Mouse (Mus musculus): ENCODE measurements at regions not wholly inside any gene's neighbourhood (a gene's known extent, or its start where the extent isn't known, plus 50 kb on each side); places are given as distances from the start of the nearest gene placed in this dataset.

DNA sequence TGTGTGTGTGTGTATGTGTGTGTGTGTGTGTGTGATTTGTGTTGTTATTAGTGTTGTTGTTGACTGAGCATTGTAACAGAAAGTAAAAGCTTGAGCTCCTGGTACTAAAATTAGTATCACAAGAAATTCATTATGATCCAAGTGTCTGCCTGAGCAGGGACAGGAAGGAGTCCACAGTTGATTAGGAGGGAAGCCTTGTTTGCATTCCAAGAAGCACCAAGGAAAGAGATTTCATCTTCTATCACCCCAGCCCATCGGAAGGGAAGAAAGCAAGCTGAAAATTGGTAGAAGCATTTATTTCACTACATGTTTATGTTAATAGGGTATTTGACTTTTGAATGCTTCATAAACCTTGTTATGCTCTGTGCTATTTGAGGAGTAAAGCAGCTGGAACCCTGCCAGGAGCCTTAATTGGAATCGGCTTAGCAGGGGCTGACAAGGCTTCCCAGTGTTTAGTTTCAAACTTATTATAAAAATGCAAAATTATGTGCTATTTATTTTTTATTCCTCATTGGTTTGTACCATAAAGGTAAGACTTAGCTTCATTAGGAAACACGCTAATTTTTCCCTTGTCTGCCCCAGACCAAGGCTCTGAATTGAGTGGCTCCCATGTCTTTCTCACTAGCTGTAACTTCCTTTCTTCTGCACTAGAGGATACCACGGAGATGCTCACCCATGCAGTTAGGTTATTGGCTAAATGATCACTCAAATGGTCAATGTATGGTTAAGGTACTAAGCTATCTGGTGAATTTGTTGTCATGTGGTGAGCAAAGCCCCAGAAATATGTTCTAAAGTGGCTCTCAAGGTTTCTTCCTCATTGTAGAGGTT, 318.6 kb downstream of the Serpinb8 start:
- DNase-seq (ENCODE audit: low read depth, low spot score) = no peak

- DNase-seq (ENCODE audit: low read depth, low spot score) = no peak
Measured at GRCm38 (mm10) chr1:107914671-107915590, 325.1 kb downstream of the Serpinb8 start.

DNA sequence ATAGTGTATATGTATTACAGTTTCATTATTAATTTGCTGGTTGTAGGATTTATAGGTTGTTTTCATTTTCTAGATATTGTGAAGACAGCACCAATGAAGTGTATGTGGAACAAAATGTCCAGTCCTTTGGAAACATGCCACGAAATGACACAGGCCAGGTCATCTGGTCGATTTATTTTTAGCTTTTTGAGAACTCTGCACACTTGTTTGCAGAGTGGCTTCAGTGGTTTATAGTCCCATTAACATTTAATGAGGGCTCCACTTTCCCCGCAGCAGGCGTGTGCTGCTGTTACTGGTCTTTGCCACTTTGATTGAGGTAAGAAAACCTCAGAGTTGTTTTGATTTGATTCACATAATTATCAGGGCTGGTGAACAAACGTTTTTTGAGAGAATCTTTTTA, 327.2 kb downstream of the Serpinb8 start:
- DNase-seq (ENCODE audit: low read depth, low spot score) = no peak

- no peak for DNase-seq (ENCODE audit: low read depth, low spot score)
Measured at GRCm38 (mm10) chr1:107941601-107942270, 351.9 kb downstream of the Serpinb8 start.

GRCm38 (mm10) chr1:107946204-107946939, 356.6 kb downstream of the Serpinb8 start:
- DNase-seq (ENCODE audit: low read depth, low spot score) = no peak

GRCm38 (mm10) chr1:107950396-107950795, 360.6 kb downstream of the Serpinb8 start:
- no peak for DNase-seq (ENCODE audit: low read depth, low spot score)

DNA sequence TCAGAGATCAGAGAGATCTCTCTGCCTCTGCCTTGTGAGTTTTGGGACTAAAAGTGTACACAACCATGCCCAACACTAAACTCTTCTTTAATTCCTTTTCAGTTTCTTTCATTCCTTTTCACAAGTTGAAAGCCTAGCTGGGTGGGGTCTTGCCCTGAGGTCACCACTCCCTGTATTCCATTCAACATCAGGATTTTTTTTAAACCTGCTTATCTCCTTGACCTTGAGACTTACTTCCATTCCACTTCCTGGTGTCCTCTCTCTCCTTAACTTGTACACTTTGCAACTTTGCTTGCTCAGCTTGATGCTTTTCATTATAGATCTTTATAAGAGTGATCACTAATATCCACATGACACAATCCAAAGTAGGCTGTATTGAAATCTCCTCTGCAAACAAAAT, 371.2 kb downstream of the Serpinb8 start:
- DNase-seq (ENCODE audit: low read depth, low spot score) = peak; percentile 48

GRCm38 (mm10) chr1:107975626-107976335, 386.0 kb downstream of the Serpinb8 start:
- DNase-seq (ENCODE audit: low read depth, low spot score) = peak; percentile 11

DNA sequence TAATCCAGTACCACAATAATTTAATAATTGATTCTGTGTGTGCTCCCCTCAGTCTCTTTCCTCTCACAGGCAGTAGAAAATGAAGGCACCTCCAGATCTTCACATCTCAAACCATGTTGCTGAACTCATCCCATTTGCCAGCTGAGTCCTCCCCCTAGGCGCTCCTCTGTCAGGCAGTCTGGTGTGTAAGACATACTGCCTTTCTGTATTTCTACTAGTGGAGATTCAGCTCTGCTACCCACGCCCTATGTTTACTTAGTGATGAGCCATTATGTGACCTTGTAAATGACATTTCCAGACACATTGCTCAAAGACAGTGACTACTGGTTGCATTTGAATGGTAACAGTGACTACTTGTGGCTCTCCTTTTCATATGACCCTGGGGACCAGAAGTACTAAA, 387.9 kb downstream of the Serpinb8 start:
- peak; percentile 5 for DNase-seq (ENCODE audit: low read depth, low spot score)

GRCm38 (mm10) chr1:107978411-107978810, 388.6 kb downstream of the Serpinb8 start:
- peak; percentile 89 for DNase-seq (ENCODE audit: low read depth, low spot score)

- no peak for DNase-seq (ENCODE audit: low read depth, low spot score)
Measured at GRCm38 (mm10) chr1:107985646-107986045, 395.8 kb downstream of the Serpinb8 start.

GRCm38 (mm10) chr1:107988076-107988475, 398.3 kb downstream of the Serpinb8 start:
- DNase-seq (ENCODE audit: low read depth, low spot score) = no peak

GRCm38 (mm10) chr1:107993013-107993412, 403.2 kb downstream of the Serpinb8 start:
- DNase-seq (ENCODE audit: low read depth, low spot score) = no peak

GRCm38 (mm10) chr1:108023721-108024353, 434.0 kb downstream of the Serpinb8 start:
- peak; percentile 16 for DNase-seq (ENCODE audit: low read depth, low spot score)

- no peak for DNase-seq (ENCODE audit: low read depth, low spot score)
Measured at GRCm38 (mm10) chr1:108024705-108025104, 434.9 kb downstream of the Serpinb8 start.

DNA sequence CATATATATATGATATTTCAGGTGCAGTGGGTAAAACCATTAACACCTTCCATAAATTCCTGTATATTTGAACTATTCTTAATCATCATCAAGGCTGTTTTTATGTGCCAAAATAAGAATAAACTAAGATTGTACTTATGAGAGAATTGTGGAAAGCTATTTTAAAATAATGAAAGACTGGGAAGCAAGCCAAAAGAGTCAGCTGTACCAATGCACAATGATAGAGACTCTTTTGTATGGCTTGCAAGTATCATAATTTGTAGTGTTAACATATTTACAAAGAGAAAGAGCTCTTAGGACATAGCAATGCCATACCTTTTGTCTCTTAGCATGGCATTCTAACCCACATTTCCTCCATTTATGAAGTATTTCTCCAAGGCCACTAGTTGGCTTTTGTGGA, 436.7 kb downstream of the Serpinb8 start:
- no peak for DNase-seq (ENCODE audit: low read depth, low spot score)

DNA sequence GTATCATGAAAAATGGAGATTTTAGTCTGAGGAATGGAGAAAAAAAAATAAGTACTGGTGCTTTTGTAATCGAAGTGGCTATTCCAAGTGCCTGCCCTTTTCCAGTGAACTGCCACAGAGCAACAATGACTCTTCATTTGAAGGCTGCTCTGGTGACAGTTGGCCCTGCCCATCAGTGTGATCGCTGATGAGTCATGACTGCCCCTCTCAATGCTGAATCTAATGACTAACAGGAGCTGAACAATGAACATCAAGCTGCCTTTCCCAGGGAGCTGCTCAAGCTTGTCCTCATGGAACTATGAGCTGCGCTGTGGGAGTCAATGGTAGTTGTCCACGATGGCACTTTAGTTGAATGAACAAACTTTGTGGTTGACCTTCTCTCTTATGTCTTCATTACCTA, 456.4 kb downstream of the Serpinb8 start:
- DNase-seq (ENCODE audit: low read depth, low spot score) = peak; percentile 9

DNA sequence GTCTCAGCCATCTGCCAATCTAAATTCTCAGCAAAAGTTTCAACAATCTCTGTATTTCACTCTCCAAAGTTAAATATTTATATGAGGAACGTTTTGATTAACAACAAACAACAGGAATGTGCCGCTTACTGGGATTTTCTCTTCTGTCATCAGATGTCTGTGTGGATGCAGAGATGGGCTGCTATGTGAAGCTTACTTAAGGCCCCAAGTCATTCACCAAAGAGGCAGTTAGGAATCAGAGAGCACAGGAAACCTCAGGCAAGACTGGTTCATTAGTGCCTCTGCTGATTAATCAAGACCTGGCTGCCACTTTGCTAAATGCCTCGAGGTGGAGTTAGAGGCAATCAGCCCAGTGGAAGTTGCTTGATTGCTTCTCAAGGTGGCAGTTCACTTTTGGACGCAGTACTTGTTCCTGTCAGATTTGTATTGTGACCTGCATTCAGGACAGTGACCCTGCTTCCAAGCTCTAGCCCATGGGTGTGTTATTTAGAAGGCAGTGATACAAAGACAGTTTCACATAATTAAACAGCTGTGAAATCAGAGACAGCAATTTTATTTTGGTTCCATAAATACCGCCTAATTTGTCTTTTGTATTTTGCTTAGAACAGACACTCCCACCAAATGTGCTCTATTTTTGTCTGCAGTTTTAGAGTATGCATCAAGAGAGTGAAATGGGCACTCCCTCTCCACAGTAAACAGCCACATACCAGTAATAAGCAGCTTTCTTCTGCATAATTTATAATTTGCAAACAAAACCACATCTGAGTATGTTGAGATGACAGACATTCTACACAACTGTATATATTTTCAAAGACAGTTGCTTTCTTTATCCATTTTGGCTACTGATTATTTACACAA, 457.3 kb downstream of the Serpinb8 start:
- no peak for DNase-seq (ENCODE audit: low read depth, low spot score)

GRCm38 (mm10) chr1:108094622-108095021, 504.8 kb downstream of the Serpinb8 start:
- DNase-seq (ENCODE audit: low read depth, low spot score) = no peak

Measured in R1 (cell line).